Mouse (Mus musculus) thymus, postnatal 14 days (tissue): ENCODE data around the gene Mylpf.

Experiments used
- DNase-seq: peaks from one replicate; pipeline ENCODE4 v3.0.0; 2021

Gene Mylpf

DNA sequence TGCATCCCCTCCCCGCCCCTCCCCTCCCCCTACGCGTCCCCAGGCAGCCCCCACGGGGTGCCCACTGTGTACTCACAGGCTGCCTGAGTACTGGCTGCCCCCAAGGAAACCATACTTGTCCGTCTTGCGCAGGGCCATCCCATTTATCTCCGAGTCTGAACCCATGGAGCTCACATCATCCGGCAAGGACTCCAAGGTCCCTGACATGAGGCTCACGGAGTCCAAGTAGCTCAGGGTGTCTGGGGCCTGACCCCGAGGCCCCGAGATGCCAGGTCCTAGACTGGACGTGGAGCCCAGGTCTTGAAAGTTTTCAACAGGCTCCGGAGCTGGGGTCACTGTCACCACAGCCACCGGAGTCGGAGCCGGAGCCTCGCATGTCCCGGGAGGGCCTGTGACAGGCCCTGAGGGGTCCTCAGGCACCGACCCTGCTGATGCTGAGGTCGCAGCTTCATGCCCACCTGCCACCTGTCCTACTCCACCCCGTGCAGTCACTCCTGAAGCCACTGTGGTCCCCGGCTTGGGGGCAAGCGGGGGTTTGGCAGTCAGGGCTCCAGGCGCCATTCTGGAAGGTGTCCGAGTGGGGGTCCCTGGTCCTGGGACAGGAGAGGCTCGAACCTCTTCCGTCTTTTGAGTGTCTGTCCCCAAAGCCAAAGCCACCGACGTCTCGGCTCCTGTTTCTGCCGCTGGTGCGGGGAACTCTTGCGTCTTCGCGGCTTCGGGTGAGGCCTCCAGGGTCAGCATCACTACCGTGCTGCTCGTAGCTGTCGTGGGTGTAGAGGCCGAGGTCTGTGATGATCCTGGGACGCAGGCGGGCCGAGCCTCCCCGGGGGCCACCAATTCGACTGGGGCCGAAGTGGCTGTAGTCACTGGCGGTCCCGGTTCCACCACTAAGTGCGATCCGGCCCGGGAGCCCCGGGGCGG, 1.1 kb upstream of the Mylpf start:
- no peak for DNase-seq

GRCm38 (mm10) chr7:127208295-127208552, 466 bp upstream of the Mylpf start, which contains the start of gene Tbc1d10b:
Tbc1d10b (minus strand) TSS chr7:127208468.
- DNase-seq, result no peak

- DNase-seq, result no peak
Measured at GRCm38 (mm10) chr7:127209851-127210250, 1.2 kb downstream of the Mylpf start.

DNA sequence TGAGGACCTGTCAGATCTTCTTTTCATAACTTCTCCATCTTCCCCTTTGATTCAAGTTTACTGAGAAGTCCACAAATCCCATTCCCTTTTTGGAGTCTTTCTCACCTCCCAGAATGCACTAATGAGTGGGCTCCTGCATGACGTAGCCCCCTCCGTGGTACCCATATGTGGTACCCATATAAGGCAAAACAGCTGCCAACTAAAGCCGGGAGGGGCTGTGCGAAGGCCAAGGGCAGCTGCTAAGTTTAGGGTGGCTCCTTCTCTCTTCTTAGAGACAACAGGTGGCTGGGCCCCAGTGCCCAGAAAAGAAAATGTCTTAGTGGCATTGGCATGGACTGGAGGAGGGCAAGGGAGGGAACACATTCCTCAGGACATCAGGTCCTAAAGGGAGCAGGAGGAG, 1.6 kb downstream of the Mylpf start:
- peak; percentile 64 for DNase-seq

- no peak for DNase-seq
Measured at GRCm38 (mm10) chr7:127211014-127211745, 2.5 kb downstream of the Mylpf start.

DNA sequence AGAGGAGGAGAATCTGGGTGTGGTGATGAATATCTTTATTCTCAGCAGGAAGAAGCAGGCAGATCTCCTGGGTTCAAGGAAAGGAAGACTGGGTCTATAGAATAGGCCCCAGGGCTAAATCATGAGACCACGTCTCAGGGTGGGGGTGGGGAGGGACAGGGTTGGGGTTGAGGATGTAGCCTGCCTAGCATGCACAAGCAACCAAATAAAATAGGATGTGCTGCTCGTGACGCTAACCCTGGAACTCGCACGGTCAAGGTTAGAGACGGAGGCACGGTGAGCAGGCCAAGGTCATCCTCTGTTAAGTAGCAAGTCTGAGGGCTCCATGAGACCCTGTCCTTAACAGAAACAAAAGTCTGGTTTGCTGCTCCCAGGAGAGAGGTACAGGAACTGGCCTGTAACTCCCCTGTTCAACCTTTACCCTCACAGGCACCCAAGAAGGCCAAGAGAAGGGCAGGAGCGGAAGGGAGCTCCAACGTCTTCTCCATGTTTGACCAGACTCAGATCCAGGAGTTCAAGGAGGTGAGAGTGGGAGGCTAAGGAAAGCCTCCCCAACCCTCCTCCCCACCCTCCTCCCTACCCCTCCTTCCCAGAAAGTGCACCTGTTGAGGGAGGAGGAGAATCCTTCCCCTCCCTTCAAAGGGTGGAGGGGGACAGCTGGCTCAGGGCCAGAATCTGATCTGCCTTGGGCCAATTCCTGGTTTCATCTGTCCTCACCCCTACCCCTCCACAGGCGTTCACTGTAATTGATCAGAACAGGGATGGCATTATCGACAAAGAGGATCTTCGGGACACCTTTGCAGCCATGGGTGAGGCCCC, 4.0 kb downstream of the Mylpf start:
- no peak for DNase-seq

- DNase-seq, result peak; percentile 66
Measured at GRCm38 (mm10) chr7:127213485-127213884, 4.8 kb downstream of the Mylpf start.

GRCm38 (mm10) chr7:127213930-127214329, 5.2 kb downstream of the Mylpf start:
- no peak for DNase-seq

DNA sequence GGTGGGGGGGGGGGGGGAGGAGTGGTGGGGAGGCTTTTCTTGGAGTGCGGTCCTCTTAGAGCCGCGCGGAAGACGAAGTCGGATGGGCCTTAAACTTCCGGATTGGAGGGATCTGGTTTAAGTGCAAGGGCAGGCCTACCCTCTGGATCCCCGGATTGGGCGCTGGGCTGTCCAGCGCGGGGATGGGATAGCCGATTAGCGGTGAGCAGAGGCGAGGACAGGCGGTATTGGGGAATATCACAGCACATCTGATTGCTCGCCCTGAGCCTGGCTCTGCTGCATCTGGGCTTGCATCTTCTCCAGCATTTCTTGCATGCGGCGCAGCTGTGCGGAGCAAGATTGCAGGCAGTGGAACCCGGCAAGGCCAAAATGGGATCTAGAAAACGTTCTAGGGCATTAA, 5.8 kb downstream of the Mylpf start:
- DNase-seq, result peak; percentile 27

- peak; percentile 86 for DNase-seq
Measured at GRCm38 (mm10) chr7:127214981-127215871, 6.5 kb downstream of the Mylpf start.

- DNase-seq, result peak; percentile 23
Measured at GRCm38 (mm10) chr7:127216307-127216706, 7.6 kb downstream of the Mylpf start.

DNA sequence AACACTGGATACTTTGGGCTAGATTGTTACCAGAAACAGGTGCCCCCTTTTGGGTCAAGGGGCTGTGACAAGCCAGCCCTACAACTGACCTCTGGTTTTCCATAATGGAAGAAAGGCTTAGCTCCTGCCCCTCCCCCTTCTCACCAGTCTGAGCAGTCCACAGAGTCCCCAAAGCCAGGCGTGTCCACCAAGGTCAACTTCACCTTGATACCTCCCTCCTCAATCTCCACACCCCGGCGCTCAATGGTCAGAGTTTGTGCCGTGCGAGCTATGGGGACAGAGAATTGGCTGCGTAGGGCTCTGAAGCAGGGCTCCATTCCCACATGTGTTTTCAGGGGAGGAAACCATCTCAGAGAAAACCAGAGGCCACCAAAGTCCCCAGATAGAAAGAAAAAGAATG, 8.8 kb downstream of the Mylpf start:
- peak; percentile 35 for DNase-seq

DNA sequence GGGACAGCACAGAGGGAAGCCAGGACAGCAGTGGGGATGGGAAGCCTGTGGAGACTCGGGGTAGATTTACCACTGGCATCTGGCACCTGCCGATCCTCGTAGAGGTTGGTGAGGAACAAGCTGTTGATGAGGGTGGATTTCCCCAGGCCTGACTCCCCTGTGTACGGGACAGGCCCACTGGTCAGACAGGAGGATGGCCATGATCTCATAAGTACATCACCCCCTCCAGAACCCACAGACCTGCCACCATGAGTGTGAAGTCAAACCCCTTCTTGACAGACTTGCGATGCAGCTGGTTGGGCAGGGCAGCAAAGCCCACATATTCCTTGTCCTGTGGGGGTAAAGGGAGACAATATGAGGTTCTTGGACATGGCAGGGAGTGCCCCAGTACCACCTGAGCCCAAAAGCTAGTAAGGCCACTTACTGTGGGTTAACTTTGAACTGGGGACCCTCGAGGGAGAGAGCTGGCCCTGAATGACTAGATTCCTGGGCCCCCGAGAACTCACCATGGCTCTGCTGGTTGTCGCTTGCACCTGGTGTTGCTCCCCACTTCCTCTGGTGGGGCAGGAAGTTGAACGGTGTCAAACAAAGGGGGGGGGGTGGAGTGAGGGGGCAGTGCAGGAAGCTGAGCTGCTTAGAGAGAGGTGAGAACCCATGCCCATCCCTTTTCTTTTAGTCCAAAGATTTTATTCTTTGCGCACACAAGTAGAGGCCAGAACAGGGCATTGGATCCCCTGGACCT, 9.4 kb downstream of the Mylpf start:
- peak; percentile 88 for DNase-seq

- DNase-seq, result no peak
Measured at GRCm38 (mm10) chr7:127218670-127219069, 10.0 kb downstream of the Mylpf start.

GRCm38 (mm10) chr7:127220440-127220839, 11.8 kb downstream of the Mylpf start:
- peak; percentile 56 for DNase-seq

- DNase-seq, result no peak
Measured at GRCm38 (mm10) chr7:127223106-127223505, 14.4 kb downstream of the Mylpf start.

DNA sequence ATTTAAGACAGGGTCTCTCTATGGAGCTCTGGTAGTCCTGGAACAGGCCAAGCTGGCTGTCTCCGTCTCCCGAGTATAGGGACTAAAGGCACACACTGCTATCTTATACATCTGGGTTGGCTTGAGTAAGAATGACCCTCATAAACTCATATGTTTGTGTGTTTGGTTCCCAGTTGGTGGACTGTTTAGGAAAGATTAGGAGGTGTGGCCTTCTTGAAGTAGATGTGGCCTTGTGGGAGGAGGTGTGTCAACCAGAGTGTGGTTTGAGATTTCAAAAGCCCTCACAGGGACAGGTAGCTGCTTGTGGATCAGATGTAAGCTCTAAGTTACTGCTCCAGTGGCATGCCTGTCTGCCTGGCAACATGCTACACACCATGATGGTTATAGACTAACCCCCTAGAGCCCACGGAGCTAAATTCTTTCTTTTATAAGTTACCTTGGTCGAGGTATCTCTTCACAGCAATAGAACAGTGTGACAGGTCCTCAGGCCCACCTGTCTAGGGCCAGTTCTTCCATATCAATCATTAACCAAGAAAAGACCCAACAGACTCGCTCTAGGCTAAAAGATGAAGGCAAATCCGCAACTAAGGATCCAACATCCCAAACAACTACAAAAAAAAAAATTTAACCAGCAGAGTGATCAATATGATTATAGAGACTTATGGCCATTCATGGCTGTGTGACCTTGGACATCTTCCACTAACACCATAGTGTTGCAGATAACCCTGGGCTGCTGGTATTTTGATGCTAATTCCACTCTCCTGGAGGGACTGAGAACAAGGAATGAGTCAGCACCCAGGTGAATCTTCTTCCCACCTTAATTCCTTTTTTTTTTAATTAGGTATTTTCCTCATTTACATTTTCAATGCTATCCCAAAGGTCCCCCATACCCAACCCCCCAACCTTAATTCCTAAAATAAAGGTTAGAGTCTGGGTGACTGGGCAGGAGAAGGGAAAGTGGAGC, 15.1 kb downstream of the Mylpf start:
- no peak for DNase-seq

- no peak for DNase-seq
Measured at GRCm38 (mm10) chr7:127224616-127225015, 15.9 kb downstream of the Mylpf start.

DNA sequence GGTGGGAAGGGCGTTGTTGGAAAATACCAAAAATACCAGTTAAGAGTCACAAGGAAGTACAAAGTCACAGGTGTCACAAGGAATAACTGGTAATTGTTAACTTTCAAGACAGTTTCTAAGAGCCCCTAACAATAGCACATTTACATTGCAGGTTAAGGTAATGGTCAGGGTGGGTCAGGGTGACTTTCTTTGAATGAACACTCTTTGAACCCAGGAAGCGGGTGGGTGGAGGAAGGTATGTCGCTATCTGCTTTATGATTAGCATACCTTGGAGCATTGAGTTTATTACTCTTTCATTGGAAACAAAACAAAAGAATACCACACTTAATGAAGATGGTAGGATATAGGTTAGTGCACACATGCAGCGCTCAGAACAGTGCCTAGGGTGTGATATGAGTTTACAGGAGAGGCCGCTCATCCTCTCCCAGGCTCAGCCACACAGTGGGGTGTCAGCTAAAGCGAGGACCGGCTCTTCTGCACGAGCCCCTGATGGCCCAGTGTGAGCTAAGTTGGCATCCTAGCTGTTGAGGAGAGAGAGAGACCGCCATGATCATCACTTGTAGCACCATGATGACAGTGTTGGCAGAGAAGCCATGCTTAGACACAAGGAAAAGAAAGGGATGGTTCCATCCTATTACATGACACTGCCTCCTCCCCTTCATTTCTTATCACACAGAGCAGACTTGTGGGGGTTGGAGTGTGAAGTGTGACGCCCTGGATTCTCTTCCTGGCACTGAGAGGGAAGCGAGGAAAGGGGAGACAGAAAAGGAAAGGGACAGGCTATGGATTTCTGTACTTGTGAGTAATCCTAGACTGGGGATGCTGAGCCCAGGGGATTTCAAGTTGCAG, 16.7 kb downstream of the Mylpf start:
- DNase-seq, result no peak
